Mouse (Mus musculus): Measurements from ENCODE around the gene Lypd6b. TPM values are rescaled to one million over a fixed set of nuclear protein-coding genes. Genes with fewer than 3 reads are reported as not detected.
A peak's percentile ranks its signal among the peaks of the same experiment; 100 is the strongest.

Gene Lypd6b
- polyA plus RNA-seq (2016; fragmentation: Nextera tagmentation; extraction: Ambion mirVana): 2.6 and 3.1 TPM in 2 replicates

DNA sequence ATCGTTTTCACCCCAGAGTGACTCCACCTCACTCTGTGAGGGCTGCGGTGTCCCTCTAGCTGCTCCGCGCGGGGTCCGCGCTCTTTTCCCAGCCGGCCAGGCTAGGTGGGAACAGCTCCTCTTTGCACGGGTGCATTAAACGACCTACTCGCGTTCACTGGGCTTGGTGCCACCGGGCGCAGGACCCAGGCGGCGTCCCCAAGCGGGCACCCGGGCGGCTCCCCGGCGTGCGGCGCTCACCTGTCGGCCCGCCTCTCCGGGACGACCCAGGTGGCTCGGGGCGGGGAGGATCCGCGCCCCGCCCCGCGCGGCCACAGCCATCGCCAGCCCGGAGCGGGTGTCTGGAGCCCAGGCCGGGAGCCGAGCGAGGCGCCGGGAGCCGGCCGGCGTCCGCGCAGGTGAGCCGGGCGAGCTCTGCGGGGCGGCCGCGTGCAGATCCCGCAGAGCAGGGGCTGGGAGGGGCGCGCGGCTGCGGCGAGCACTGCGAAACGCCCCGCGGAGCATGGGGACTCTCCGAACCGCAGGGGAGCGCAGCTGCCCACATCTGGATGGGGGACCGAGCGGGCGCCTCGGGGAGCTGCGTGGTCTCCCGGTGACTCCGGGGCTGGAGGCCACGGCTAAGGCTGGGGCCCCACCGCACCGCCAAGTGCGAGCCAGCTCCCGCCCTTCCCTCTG lies at the start of gene Lypd6b:
Gene Lypd6b, plus strand, starts transcription at position 313 of the 675 bp plus-strand sequence.
- Histone ChIP-seq H3K4me3 (peak within 1 kb of the TSS; percentile 62), H3K4me2 (replicated peaks) (peak within 1 kb of the TSS; percentile 100), H3K36me3 (no peaks in the 10 kb centered on the region), H3K27me3 (replicated peaks) (peaks cover 38% of the 10 kb centered on the region), H3K27ac (no peak within 1 kb of the TSS), H3K9me3 (no peaks in the 10 kb centered on the region), H3K4me1 (peaks cover 10% of the 10 kb centered on the region), H3K9ac (peak within 1 kb of the TSS; percentile 61)
- 1% methylated on average over 79 of the region's 79 CpGs for WGBS
- ATAC-seq (ENCODE audit: low FRiP score, low read depth): peak; percentile 76

- no peak for ATAC-seq (ENCODE audit: low FRiP score, low read depth)
- Histone ChIP-seq H3K9ac (no peak overlapping the region), H3K9me3 (no peaks in the 10 kb centered on the region), H3K27ac (no peak overlapping the region), H3K27me3 (replicated peaks) (no peaks in the 10 kb centered on the region), H3K4me2 (replicated peaks) (no peak overlapping the region), H3K4me3 (no peak overlapping the region), H3K4me1 (peaks cover 28% of the 10 kb centered on the region), H3K36me3 (peaks cover 45% of the 10 kb centered on the region)
- WGBS: 88% methylated on average over 5 of the region's 5 CpGs
Measured at GRCm38 (mm10) chr2:49739046-49739445, 48.4 kb upstream of the Lypd6b start.

DNA sequence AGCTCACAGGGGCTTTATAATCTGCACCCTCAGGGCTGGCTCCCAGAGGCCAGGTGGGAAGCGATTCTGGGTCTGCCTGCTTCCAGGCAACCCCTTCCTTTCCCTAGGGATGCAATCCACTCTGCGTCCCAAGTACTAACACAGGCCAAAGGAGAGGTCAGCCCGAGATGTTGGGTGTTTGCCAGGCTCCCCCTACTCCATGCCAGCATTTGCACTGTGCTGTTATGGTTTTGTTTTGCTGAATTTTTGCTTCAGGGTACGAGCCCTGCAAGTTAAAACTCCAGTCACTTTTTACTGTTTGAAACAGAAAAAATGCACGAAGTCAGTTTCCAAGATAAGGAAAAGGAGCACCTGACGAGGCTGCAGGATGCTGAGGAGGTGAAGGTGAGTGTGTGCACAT lies 46.5 kb upstream of the Lypd6b start:
- 79% methylated on average over 6 of the region's 6 CpGs for WGBS
- peaks cover 38% of the 10 kb centered on the region for H3K4me1 ChIP-seq
- no peak overlapping the region for H3K4me2 ChIP-seq (replicated peaks)
- H3K27ac ChIP-seq: no peak overlapping the region
- H3K4me3 ChIP-seq: no peak overlapping the region
- no peak for ATAC-seq (ENCODE audit: low FRiP score, low read depth)
- peaks cover 52% of the 10 kb centered on the region for H3K36me3 ChIP-seq
- H3K9me3 ChIP-seq: no peaks in the 10 kb centered on the region
- H3K27me3 ChIP-seq (replicated peaks): no peaks in the 10 kb centered on the region
- H3K9ac ChIP-seq: no peak overlapping the region

- Histone ChIP-seq H3K9ac (no peak overlapping the region), H3K27me3 (replicated peaks) (no peaks in the 10 kb centered on the region), H3K4me2 (replicated peaks) (no peak overlapping the region), H3K36me3 (peaks cover 53% of the 10 kb centered on the region), H3K9me3 (no peaks in the 10 kb centered on the region), H3K4me1 (peaks cover 38% of the 10 kb centered on the region), H3K4me3 (no peak overlapping the region), H3K27ac (no peak overlapping the region)
- peak; percentile 26; the same call in 1 of the 2 replicates for ATAC-seq (ENCODE audit: low FRiP score, low read depth)
- 65% methylated on average over 16 of the region's 16 CpGs for WGBS
Measured at GRCm38 (mm10) chr2:49741895-49742734, 45.4 kb upstream of the Lypd6b start.

DNA sequence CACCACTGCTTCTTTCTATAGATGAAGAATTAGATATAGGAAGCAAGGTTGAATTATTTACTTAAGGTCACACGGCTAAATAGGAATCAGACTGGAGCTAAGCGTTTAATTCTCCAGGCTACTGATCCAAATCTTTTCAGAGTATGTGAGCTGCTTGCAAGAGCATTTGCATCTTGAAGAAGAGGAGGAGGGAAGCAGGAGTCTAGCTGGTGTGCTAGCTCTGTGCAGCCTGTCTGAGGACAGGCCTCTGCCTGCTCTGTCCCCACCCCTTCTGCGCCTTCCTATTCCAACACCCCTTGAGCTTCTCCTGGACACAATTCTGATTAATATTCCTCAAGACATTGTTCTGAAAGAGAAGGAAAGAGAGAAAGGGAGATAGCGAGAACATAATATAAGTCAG lies 44.6 kb upstream of the Lypd6b start:
- ATAC-seq (ENCODE audit: low FRiP score, low read depth): no peak
- Histone ChIP-seq H3K9ac (no peak overlapping the region), H3K4me3 (no peak overlapping the region), H3K4me1 (peaks cover 38% of the 10 kb centered on the region), H3K27ac (no peak overlapping the region), H3K9me3 (no peaks in the 10 kb centered on the region), H3K4me2 (replicated peaks) (no peak overlapping the region), H3K27me3 (replicated peaks) (no peaks in the 10 kb centered on the region), H3K36me3 (peaks cover 55% of the 10 kb centered on the region)
- whole genome bisulfite sequencing: 78% methylated on average over 4 of the region's 4 CpGs

GRCm38 (mm10) chr2:49743775-49744174 lies 43.7 kb upstream of the Lypd6b start:
- no peak overlapping the region for H3K4me3 ChIP-seq
- WGBS: 10% methylated on average over 6 of the region's 6 CpGs
- peaks cover 38% of the 10 kb centered on the region for H3K4me1 ChIP-seq
- no peak overlapping the region for H3K9ac ChIP-seq
- H3K4me2 ChIP-seq (replicated peaks): 0 out of 2 replicates have a peak overlapping the region, but pooled peaks have one; percentile 1
- peaks cover 52% of the 10 kb centered on the region for H3K36me3 ChIP-seq
- no peaks in the 10 kb centered on the region for H3K9me3 ChIP-seq
- H3K27me3 ChIP-seq (replicated peaks): no peaks in the 10 kb centered on the region
- H3K27ac ChIP-seq: no peak overlapping the region
- peak; percentile 52 for ATAC-seq (ENCODE audit: low FRiP score, low read depth)

DNA sequence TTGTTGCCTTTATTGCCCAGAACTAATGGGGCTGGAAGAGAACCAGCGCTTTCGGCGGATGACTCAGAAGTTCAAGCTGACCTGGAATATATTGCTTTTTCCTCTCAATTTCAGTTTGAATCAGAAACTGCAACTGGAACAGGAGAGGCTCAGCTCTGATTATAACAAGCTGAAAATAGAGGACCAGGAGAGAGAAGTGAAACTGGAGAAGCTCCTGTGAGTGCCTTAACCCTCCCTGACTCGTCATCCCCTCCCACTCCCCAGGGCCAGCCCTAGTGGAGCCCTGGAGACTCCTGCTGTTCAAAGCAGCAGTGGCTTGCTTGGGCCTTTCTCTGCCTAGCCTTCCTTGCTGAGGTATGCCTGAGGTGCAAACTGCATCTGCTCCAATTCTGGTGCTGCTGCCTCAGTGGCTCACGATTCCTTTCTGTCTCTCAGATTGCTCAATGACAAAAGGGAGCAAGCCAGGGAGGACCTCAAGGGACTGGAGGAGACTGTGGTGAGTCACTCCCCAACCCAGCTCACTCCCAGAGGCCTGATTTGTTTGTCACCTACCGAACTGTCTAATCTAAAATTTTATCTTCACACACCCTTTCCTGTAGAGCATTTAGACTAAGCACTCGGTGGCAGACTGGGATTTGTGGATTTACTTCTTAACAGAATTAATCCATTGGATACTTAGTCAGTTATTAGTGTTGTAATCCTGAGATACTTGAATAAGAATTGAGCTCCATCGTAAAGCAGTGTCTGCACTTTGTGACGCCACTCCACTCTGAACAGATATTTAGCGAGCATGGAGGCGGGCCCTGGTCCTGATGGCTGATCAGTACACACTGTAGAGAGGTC lies 43.0 kb upstream of the Lypd6b start:
- H3K4me3 ChIP-seq: no peak overlapping the region
- peaks cover 38% of the 10 kb centered on the region for H3K4me1 ChIP-seq
- no peaks in the 10 kb centered on the region for H3K27me3 ChIP-seq (replicated peaks)
- 0 out of 2 replicates have a peak, but pooled peaks have one; percentile 22 for ATAC-seq (ENCODE audit: low FRiP score, low read depth)
- WGBS: 35% methylated on average over 11 of the region's 11 CpGs
- H3K9ac ChIP-seq: no peak overlapping the region
- peaks cover 52% of the 10 kb centered on the region for H3K36me3 ChIP-seq
- 0 out of 2 replicates have a peak overlapping the region, but pooled peaks have one; percentile 1 for H3K4me2 ChIP-seq (replicated peaks)
- H3K27ac ChIP-seq: no peak overlapping the region
- H3K9me3 ChIP-seq: no peaks in the 10 kb centered on the region

- 0 out of 2 replicates have a peak, but pooled peaks have one; percentile 18 for ATAC-seq (ENCODE audit: low FRiP score, low read depth)
- Histone ChIP-seq H3K9ac (no peak overlapping the region), H3K4me3 (no peak overlapping the region), H3K9me3 (no peaks in the 10 kb centered on the region), H3K27ac (no peak overlapping the region; the same call in 1 of the 2 replicates), H3K27me3 (replicated peaks) (no peaks in the 10 kb centered on the region), H3K4me2 (replicated peaks) (no peak overlapping the region), H3K36me3 (peaks cover 56% of the 10 kb centered on the region), H3K4me1 (peaks cover 38% of the 10 kb centered on the region)
- 66% methylated on average over 14 of the region's 14 CpGs for WGBS
Measured at GRCm38 (mm10) chr2:49745094-49745781, 42.2 kb upstream of the Lypd6b start.

- Histone ChIP-seq H3K27ac (no peak overlapping the region), H3K9ac (no peak overlapping the region), H3K27me3 (replicated peaks) (no peaks in the 10 kb centered on the region), H3K9me3 (no peaks in the 10 kb centered on the region), H3K36me3 (peaks cover 66% of the 10 kb centered on the region), H3K4me1 (peaks cover 31% of the 10 kb centered on the region), H3K4me2 (replicated peaks) (no peak overlapping the region), H3K4me3 (no peak overlapping the region)
- WGBS: 87% methylated on average over 7 of the region's 7 CpGs
- no peak for ATAC-seq (ENCODE audit: low FRiP score, low read depth)
Measured at GRCm38 (mm10) chr2:49746947-49747346, 40.5 kb upstream of the Lypd6b start.

DNA sequence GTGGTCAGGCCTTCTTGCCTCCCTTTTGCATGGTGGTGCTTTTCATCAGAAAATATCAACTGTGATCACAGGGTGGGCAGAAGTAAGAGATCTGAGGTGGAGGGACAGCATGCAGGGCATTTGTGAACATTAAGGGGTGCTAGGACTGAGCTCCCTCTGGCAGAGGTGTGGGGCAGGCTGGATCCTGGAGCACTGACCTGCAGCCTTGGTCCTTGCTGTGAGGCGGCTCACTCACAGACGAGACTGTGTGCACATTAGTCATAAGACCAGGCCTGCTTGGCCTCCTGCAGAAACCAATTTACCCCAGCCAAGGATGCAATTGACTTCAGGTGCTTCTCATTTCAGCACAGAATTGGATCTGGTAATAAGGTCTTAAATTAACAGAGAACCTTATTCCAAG lies 39.8 kb upstream of the Lypd6b start:
- Histone ChIP-seq H3K9ac (no peak overlapping the region), H3K9me3 (no peaks in the 10 kb centered on the region), H3K4me2 (replicated peaks) (no peak overlapping the region), H3K4me3 (no peak overlapping the region), H3K27ac (no peak overlapping the region), H3K27me3 (replicated peaks) (no peaks in the 10 kb centered on the region), H3K4me1 (peaks cover 23% of the 10 kb centered on the region), H3K36me3 (peaks cover 69% of the 10 kb centered on the region)
- no peak for ATAC-seq (ENCODE audit: low FRiP score, low read depth)
- WGBS: 79% methylated on average over 2 of the region's 2 CpGs

DNA sequence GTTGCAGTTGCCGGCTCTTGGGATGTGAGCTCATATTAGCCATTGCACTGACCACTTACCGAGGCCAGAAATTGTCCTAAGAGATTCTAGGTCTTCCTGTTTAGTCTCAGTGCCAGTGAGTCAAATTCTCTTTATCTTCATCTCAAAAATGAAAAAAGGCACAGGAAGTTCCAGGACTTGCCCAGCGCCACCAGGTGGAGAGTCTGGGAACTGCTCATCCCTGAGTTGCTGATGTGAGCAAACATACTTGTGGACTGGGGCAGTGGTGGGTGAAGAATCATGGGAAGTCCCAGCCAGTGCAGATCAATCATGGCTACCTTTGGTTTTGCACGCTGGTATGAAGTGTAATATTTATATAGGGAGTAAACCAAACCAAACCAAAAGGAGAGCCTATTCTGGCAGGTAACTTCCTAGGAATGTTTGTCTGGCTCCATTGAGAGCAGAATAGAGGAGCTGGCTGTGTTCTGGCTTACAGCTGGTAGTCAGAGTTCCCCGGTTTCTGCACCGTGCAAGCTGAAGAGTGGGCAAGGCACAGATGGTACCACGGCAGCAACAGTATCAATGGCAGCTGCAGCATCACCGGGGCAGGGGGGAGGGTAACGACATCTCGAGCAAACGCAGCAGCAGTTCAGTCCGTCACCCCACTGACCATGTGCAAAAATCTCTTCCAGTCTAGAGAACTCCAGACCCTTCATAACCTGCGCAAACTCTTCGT lies 38.7 kb upstream of the Lypd6b start:
- no peaks in the 10 kb centered on the region for H3K27me3 ChIP-seq (replicated peaks)
- no peak overlapping the region for H3K4me3 ChIP-seq
- peaks cover 12% of the 10 kb centered on the region for H3K4me1 ChIP-seq
- 82% methylated on average over 14 of the region's 14 CpGs for WGBS
- H3K36me3 ChIP-seq: peaks cover 80% of the 10 kb centered on the region
- H3K4me2 ChIP-seq (replicated peaks): no peak overlapping the region
- H3K9me3 ChIP-seq: no peaks in the 10 kb centered on the region
- no peak overlapping the region for H3K9ac ChIP-seq
- ATAC-seq (ENCODE audit: low FRiP score, low read depth): no peak
- H3K27ac ChIP-seq: no peak overlapping the region

Measured in neural tube, embryonic 12.5 days (tissue).